Mouse (Mus musculus): ENCODE measurements around the gene Zwilch.

Gene Zwilch

GRCm38 (mm10) chr9:64122601-64123000, 50.3 kb downstream of the Zwilch start:
- in situ Hi-C loops (cut with MboI; ENCODE audit: low pct_unique_long_range_greater_than_20kb in 1 of 2, low sequenced_read_pairs in 2 of 2, unreplicated experiment in 1 of 2): loop anchor here in 1 of 2 experiments (5.0 kb wide), 1 partner anchor 155 kb away; no protein-coding TSS in a partner anchor

- in situ Hi-C loops (cut with MboI; ENCODE audit: low pct_unique_long_range_greater_than_20kb in 1 of 2, low sequenced_read_pairs in 2 of 2, unreplicated experiment in 1 of 2): loop anchor here in 1 of 2 experiments (5.0 kb wide), 1 partner anchor 157 kb away; no protein-coding TSS in a partner anchor
These were observed 52.2 kb downstream of the Zwilch start for GRCm38 (mm10) chr9:64120584-64121277.

- in situ Hi-C loops (cut with MboI; ENCODE audit: low pct_unique_long_range_greater_than_20kb in 1 of 2, low sequenced_read_pairs in 2 of 2, unreplicated experiment in 1 of 2): loop anchor here in 1 of 2 experiments (5.0 kb wide), 1 partner anchor 157 kb away; no protein-coding TSS in a partner anchor
These were observed 53.0 kb downstream of the Zwilch start for GRCm38 (mm10) chr9:64119898-64120297.

- in situ Hi-C loops (cut with MboI; ENCODE audit: low pct_unique_long_range_greater_than_20kb in 1 of 2, low sequenced_read_pairs in 2 of 2, unreplicated experiment in 1 of 2): no loop called here
These were observed 56.0 kb downstream of the Zwilch start, which contains the start of gene Lctl for GRCm38 (mm10) chr9:64116876-64117275. TSS of gene Lctl (plus strand) at chr9:64117147.

GRCm38 (mm10) chr9:64115756-64116155, 57.1 kb downstream of the Zwilch start:
- in situ Hi-C loops (cut with MboI; ENCODE audit: low pct_unique_long_range_greater_than_20kb in 1 of 2, low sequenced_read_pairs in 2 of 2, unreplicated experiment in 1 of 2): no loop called here

- in situ Hi-C loops (cut with MboI; ENCODE audit: low pct_unique_long_range_greater_than_20kb in 1 of 2, low sequenced_read_pairs in 2 of 2, unreplicated experiment in 1 of 2): no loop called here
These were observed 58.3 kb downstream of the Zwilch start for GRCm38 (mm10) chr9:64114646-64115045.

- in situ Hi-C loops (cut with MboI; ENCODE audit: low pct_unique_long_range_greater_than_20kb in 1 of 2, low sequenced_read_pairs in 2 of 2, unreplicated experiment in 1 of 2): no loop called here
These were observed 62.4 kb downstream of the Zwilch start for GRCm38 (mm10) chr9:64110502-64110901.

- in situ Hi-C loops (cut with MboI; ENCODE audit: low pct_unique_long_range_greater_than_20kb in 1 of 2, low sequenced_read_pairs in 2 of 2, unreplicated experiment in 1 of 2): no loop called here
These were observed 67.6 kb downstream of the Zwilch start for GRCm38 (mm10) chr9:64105301-64105700.

GRCm38 (mm10) chr9:64100442-64100841, 72.5 kb downstream of the Zwilch start:
- in situ Hi-C loops (cut with MboI; ENCODE audit: low pct_unique_long_range_greater_than_20kb in 1 of 2, low sequenced_read_pairs in 2 of 2, unreplicated experiment in 1 of 2): loop anchor here in 1 of 2 experiments (5.0 kb wide), 1 partner anchor 183 kb away; no protein-coding TSS in a partner anchor

- in situ Hi-C loops (cut with MboI; ENCODE audit: low pct_unique_long_range_greater_than_20kb in 1 of 2, low sequenced_read_pairs in 2 of 2, unreplicated experiment in 1 of 2): loop anchor here (5.0 to 25.0 kb wide), 3 partner anchors 111 to 961 kb away; partner anchors contain the start of gene Skor1 (in 1 of the 2)
These were observed 74.6 kb downstream of the Zwilch start for GRCm38 (mm10) chr9:64098282-64098681.

- in situ Hi-C loops (cut with MboI; ENCODE audit: low pct_unique_long_range_greater_than_20kb in 1 of 2, low sequenced_read_pairs in 2 of 2, unreplicated experiment in 1 of 2): loop anchor here (25.0 kb wide), 2 partner anchors 107 to 957 kb away; partner anchors contain the start of gene Skor1 (in 1 of the 2)
These were observed 78.8 kb downstream of the Zwilch start for GRCm38 (mm10) chr9:64094083-64094482.

- in situ Hi-C loops (cut with MboI; ENCODE audit: low pct_unique_long_range_greater_than_20kb in 1 of 2, low sequenced_read_pairs in 2 of 2, unreplicated experiment in 1 of 2): loop anchor here (5.0 to 25.0 kb wide), 3 partner anchors 47 to 952 kb away; partner anchors contain the start of gene Skor1 (in 1 of the 2)
These were observed 83.9 kb downstream of the Zwilch start for GRCm38 (mm10) chr9:64089004-64089403.

- in situ Hi-C loops (cut with MboI; ENCODE audit: low pct_unique_long_range_greater_than_20kb in 1 of 2, low sequenced_read_pairs in 2 of 2, unreplicated experiment in 1 of 2): loop anchor here (5.0 to 25.0 kb wide), 3 partner anchors 46 to 951 kb away; partner anchors contain the start of gene Skor1 (in 1 of the 2)
These were observed 84.6 kb downstream of the Zwilch start for GRCm38 (mm10) chr9:64088346-64088745.

GRCm38 (mm10) chr9:64087461-64088235, 85.3 kb downstream of the Zwilch start:
- in situ Hi-C loops (cut with MboI; ENCODE audit: low pct_unique_long_range_greater_than_20kb in 1 of 2, low sequenced_read_pairs in 2 of 2, unreplicated experiment in 1 of 2): loop anchor here (5.0 to 25.0 kb wide), 3 partner anchors 45 to 950 kb away; partner anchors contain the start of gene Skor1 (in 1 of the 2)

Data from mouse embryonic stem cell (cell line).